Mouse (Mus musculus) urinary bladder, postnatal 25 days (tissue): ENCODE results near the gene 5730480H06Rik.
A peak's percentile ranks its signal among the peaks of the same experiment; 100 is the strongest.

Experiments
- DNase-seq: peaks from one replicate; pipeline ENCODE4 v3.0.0; 2022; ENCODE audit warnings: low spot score

5730480H06Rik gene

GRCm38 (mm10) chr5:48421957-48422356 lies 94.2 kb downstream of the 5730480H06Rik start:
- DNase-seq: no peak

- peak; percentile 26 for DNase-seq
These were observed 102.7 kb downstream of the 5730480H06Rik start for GRCm38 (mm10) chr5:48430459-48430858.

GRCm38 (mm10) chr5:48448888-48449287 lies 121.1 kb downstream of the 5730480H06Rik start:
- no peak for DNase-seq

GRCm38 (mm10) chr5:48460221-48460620 lies 132.5 kb downstream of the 5730480H06Rik start:
- DNase-seq: no peak
